Mouse (Mus musculus) left cerebral cortex, adult 18-20 months (tissue): ENCODE measurements around the gene Tshr. TPM values are rescaled to one million over a fixed set of nuclear protein-coding genes. Genes with fewer than 3 reads are reported as not detected.
A peak's percentile ranks its signal among the peaks of the same experiment; 100 is the strongest.
"Not testable (repeated sequence)": the region's sequence is repeated elsewhere in the genome, so short reads cannot be mapped to it uniquely, and the experiment has no call there.

ENCODE experiments used
- DNase-seq, 2 experiments: peaks; one replicate each; pipeline ENCODE4 v3.0.0; 2021 to 2022; ENCODE audit warnings: low spot score in 2 of 2, mixed read lengths in 1 of 2
- long read RNA-seq, 2 experiments: library from polyadenylated mRNA; stranded (forward); transcript quantifications; one replicate each; pipeline ENCODE4 v2.0.0; 2021
- total RNA-seq, 2 experiments: library from RNA; stranded (reverse); gene quantifications; 2 replicates each; pipeline ENCODE4 v1.2.3; 2021

Gene Tshr
- total RNA-seq: under 1 TPM; 0.19 to 0.56 TPM
- long read RNA-seq, experiment 1: 0 reads
- long read RNA-seq, experiment 2: 0 reads

DNA sequence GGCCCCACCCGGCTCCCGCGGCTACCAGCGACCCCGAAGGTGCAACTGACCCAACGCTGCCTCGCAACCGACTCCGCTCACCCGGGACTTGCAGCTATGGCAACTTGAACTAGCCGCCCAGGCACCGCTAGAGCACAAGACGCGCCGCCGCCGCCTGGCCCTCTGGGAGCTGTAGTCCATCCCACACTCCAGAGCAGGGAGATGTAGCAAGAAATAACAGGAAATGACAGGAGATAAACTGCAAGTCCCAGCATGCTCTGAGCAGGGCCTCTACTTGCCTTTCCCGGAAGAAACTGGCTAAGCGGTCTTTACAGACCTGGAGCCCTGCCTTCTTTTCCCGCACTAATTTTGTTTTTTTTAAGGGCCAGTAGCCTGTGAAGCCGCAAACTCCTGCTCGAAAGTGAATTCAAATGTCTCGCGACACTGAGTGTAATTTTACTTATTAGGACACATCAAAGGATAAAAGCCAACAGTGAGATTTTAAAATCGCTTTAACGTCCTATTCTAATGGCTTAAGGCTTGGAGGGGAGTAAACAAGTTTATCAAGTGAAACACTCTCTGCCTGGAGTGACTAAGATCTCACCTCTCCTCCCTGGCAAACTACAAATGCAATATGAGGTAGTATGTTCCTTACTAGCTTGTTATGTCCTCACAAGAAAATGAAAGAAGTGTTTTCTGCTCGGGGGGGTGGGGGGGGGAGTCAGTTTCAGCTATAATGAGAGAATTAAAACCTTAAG is at the start of gene Tshr, which contains the start of gene Cep128:
Gene Tshr (plus strand): TSS at position 283 of the 737 bp plus-strand sequence.
Gene Cep128 (minus strand): TSS at position 129 of the 737 bp plus-strand sequence.
- peak; percentile 89 to 94 for DNase-seq

DNA sequence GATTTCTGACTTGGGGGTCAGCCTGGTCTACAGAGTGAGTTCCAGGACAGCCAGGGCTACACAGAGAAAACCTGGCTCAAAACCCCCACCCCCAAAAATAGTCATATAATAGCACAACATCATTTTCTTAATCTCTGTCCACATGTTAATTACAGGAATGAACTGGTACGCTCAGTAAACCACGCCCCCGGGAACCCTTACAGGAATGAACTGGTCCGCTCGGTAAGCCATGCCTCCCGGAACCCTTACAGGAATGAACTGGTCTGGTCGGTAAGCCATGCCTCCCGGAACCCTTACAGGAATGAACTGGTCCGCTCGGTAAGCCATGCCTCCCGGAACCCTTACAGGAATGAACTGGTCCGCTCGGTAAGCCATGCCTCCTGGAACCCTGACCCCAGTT is 45.7 kb upstream of the Tshr start:
- not testable (repeated sequence) for DNase-seq

DNA sequence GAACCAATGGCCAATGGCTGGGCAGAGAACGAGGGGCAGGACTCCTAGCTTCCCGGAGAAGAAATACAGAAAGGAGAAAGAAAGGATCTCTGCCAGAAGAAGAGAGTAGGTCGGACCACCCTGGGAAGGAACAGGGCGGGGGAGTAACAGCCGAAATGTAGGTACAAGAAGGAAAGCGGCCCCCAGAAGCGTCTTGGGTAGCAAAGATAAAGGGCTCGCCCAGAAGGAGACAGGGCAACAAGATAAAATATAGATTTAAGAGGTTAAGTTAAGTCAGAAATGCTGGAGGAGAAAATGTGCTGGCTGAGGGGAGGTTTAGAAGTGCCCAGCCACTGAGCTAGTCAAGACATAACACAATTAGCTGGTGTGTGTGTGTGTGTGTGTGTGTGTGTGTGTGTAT is 30.6 kb upstream of the Tshr start:
- DNase-seq: no peak

DNA sequence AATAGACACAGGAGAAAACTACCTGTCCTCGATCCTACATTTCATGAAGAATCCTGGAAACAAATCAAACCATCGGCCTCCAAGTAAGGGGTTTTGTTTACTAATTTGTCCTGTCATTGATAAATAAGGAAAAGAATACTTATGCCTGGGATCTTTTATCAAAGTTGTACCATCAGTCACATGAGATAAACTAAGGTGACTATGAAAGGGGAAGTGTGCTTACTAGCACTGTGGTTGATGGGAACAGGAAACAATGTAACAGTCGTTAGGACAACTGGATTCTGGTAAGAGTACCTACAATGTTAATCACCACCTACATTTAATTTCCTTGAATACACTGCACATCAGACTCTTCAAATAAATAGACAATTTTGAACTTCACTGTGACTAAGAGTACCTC is 15.2 kb upstream of the Tshr start:
- DNase-seq: no peak

DNA sequence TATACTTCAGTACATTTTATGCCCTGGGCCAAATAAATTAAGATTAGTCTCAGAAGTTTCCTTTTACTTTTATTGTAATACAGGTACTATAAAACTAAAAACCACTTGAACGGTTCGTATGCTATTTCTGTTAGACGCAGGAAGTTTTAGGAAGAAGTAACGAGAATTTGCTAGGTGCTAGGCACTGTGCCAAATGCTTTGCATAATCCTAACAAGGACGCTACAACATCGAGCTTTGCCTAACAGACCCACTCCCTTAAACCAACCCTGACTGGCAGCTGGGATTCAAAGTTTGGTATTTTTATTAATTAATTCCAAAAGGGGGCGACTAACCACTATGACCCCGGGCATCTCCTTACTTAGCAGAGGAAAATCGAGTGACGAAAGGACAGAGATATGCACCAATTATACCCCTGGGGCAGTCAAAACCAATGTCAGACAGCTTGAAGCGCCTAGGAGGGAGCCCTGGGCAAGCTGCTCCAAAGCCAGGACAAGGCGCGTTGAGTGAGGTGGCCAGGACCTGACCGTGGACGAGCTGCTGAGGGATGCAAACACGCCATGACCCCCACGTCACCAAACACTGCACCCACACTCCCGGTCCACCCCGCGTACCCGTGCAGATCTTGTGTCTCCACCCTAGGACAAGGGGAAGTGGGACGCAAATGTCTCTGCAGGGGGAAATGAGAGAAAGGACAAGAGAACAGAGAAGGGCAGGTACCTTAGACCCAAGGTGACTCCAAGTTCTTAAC is 673 bp upstream of the Tshr start:
- no peak for DNase-seq

DNA sequence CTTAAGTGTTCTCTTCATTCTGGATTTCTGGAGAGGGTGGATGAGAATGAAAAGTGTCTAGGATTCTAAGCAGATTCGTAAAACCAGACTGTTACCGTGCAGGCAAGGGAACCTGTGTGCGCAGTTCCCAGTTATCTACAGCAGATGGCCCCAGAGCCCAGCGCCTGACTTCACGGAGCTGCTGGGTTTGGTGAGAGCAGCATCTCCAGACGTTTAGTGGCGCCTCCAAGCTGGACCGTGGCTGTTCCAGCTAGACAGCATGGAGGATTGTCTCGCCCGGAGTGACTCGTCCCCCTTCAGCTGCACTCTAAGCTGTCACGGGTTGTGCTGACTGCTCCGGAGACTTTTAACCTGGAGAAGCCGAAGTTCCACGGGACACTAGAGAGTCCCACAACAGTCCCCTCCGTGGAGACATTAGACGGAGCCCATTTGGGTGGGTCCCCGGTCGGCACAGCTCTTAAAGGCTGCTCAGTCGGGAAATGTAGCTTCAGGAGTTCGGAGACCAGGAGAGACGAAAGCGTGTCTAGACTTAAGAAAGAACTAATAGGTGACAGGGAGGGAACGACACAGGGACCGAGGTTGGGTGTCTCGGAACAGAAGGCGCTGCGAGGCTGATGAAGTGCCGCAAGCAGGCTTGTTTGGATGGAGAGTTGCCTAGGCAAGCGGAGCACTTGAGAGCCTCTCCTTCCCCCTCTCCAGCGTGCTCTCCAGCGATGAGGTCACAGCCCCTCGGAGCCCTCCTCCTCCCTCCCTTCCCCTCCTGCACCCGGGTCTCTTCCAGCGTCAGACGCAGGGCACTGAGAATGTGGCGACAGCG is 16.1 kb downstream of the Tshr start:
- DNase-seq: peak; percentile 78 to 82

DNA sequence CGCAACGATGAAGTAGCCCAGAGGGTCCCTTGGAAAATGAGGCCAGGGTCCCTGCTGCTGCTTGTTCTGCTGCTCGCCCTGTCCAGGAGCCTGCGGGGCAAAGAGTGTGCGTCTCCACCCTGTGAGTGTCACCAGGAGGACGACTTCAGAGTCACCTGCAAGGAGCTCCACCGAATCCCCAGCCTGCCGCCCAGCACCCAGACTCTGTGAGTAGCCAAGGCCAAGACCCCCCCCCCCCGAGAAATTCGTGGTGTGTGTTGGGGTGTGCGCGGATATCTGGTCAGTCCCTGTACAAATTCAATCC is 16.6 kb downstream of the Tshr start:
- peak in 1 of 2 experiments; percentile 1 for DNase-seq

DNA sequence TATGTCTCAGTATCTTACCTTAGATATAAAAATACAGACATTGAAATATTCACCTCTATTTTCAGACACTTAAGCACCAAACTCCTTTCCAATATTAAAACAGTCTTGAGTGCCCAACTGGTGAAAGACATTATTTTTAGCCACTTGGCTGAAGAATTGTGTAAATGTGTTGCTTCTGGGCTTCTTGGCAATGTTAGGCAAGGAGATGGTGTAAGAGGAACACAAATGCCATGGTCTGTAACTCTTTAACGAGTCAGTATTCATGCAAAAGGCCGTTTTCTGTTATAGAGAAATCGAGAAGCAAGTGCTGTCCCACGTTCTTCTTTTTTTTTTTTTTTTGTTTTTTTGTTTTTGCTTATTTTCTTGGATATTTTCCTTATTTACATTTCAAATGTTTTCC is 25.9 kb downstream of the Tshr start:
- DNase-seq: no peak

DNA sequence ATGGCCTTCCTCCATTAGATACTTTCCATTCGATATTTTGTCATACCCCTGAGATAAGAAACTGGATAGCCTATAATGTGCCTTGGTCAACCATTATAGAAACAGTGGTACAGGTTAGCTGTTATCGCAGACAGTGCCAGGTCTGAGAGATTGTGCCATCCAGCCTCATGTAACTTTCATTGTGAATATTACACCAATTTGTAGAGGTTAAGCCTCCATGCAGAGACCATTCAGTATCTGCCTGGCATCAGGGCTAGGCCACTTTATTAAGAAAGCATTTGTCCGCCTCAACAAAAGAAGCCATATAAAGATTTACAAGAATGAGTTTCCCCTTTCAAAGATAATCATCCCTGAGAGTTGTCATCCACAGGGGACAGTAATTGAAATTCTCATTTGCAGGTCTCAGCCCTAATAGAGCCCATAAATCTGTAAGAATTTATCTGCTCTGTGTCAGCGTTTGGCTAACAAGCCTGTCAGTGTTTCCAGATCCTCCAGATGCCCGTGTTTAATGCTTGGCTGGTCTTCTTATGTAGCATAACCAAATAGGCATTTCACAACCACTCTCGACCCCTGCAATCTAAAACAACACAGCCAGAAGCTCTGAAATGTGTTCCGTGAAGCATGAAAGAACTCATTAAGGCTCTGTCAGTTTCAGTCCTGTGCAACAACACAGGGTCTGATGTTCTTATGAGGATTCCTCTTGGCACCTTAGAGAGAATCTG is 28.3 kb downstream of the Tshr start:
- DNase-seq: no peak

DNA sequence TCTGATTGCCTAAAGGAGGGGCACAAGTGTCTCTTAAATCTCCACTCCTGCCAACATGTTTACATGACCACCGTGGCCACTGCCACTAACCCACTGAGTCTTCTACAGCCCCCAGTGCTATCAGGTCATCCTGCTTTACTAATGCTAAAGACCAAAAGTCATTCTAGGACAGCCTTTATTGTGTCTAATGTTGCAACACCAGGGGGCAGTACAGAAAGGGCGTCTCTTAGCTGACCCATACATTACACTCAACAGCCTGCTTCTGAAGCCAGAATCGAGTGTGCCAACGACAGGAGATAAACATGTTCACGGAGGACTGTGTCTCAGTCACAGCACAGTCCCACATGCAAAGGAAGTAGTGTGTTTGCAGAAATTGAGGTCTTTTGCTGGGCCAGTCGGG is 30.7 kb downstream of the Tshr start:
- no peak for DNase-seq

DNA sequence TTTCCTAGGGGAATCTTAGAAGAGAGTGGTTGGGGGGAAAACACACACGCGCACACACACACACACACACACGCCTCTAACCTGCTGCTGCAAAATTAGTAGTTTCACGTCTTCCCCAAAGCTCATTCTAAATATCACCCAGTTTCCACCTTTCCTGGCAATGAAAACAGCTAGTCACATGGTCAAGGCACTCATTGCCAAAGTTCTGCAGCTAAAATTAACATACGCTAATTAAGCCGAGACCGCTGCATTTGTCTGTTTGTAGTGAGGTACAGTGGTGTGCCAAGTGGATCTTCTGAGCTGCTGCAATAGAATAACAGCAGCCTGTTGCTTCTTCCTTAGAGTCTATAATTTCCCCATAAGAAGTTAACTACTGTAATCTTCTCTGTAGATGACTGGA is 32.5 kb downstream of the Tshr start:
- no peak for DNase-seq

DNA sequence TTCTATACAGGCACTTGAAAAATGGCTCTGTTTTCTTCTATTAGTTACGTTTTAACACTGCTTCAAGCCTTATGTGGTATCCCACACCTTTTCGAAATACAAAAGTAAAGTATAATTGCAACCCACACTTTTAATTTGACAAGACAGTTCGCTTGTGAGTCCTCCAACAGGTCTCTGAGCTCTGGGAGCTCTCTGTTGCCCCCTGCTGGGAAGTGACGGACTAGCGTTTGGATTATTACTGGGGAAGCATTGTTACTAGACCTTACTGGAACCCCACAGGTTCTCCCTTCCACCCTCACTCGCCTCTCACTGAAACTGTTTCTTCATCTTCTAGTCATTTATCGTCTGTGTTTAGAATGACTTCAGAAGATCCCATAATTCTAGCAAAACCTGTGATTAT is 34.4 kb downstream of the Tshr start:
- peak; percentile 59 to 69 for DNase-seq

DNA sequence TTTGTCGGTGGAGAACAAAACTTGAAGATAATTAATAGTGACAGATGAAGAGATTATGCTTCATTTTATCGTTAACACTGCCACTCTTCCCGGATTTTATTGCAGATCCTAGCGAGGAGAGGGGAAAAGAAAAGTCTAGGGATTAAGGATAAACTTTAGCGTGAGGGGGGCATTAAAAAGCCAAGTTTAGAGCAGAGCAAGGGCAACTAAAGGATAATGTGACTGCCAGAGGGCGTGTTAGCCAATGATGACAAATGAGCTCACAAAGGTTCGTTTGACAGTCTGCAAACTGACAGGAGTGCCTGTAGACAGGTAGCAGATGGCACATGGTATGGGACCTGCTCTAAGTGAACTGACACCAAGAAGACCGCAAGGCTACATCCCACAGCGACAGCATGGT is 36.9 kb downstream of the Tshr start:
- no peak for DNase-seq

DNA sequence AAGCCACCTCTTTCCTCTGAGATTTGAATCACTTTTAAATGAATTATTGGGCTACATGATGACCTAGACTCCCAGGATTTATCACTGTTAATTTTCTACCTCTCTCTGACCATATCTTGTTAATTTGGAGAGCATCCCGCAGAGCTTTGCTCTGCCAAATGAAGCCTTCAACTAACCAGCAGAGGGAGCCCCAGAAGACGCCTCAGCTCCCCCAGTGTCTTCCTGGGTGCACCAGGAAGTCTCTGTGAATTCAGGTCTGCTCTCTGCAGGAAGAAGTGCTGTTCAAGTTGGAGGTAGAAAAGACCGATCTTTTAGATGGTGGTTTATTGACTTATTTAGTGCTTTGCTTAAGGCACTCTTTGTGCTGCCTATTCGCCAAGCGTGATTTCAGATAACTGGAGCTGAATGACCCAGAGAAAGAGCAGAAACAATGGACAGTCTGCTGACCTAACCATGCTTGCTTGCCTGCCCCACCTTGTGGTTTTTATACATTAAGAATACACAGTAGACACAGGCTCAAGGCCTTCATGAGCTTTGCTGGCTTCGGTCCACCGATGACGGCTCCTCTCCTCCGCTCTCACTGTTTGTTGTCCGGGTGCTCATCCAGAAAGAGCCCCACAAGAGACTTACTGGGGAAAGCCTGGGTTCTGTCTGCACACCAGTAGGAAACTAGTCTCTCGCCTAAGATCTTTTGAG is 38.9 kb downstream of the Tshr start:
- DNase-seq: peak; percentile 19 to 31

DNA sequence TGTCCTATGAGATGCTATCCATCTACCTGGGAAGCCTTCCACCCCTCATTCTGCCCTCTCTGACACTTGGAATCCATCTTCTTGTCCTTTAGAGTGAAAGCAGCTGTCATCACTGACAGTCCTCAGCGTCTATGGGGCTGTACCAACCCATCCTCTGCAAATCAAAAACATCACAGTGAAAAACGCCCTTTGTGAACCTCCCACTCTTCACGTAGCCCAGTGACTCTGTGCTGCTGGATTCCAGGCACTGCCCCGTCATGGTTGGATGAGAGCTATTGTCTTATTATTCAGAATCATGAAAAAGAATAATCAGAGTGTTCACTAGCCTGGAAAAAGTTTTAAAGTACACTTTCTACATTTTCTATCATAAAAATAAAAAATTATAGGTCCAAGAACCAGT is 42.1 kb downstream of the Tshr start:
- no peak for DNase-seq

DNA sequence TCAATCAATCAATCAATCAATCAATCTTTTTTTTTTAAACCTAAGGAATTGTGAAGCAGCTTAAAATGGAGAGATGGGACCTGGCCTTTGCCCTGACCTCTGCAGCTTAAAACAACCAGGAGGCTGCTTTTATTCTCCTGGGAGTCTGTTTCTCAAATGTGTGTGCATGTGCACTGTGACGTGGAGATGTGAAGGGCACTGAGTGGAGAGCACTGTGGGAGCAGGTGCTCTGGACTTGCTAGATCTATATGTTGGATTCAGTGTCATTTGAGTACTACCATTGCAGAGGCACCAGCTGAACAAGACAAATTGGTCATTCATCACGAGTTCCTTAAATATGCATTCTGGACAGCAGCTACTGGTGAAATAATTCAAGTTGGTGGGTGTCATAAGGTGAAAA is 42.8 kb downstream of the Tshr start:
- DNase-seq: no peak

DNA sequence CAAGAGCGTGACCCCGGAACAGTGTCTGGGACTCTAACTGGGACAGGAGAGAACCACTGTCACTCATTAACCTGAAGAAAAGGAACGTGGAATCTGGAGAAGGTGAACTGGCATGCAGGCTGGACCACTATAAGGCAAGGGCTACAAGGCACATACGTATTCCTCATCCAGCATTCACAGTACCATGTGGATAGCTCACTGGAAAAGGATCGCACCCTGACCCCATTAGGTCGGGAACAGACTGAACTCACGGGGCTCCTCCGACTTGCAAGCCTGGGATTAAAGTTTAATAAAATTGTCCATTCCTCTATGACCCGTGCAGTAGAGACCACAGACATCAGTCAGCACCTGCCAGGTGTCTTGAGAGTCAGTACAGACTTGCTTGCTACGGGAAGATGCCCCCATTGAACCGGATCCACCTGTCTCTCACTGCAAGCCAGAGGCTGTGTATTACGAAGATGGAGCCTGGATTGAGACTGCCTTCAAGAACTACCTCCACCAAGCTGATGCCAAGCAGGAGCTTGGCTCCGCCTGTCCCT is 97.9 kb downstream of the Tshr start:
- DNase-seq: no peak

DNA sequence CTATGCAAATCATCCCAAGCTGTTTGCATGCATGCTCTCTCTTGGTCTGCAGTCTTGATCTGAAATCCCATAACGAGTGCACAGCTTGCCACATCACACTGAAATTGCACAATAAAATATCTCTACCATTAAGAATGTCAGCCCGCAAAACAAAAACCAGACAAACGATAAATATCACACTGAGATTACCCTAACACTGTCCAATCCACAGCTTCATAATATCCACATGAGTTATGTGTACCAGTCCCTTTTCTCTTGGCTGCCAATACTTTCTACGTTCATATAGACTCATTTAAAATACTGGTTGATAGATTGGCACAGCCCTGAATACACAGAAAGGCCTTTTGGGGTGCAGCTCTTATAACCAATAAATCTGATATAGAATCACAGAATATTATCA is 102.0 kb downstream of the Tshr start:
- DNase-seq: no peak

DNA sequence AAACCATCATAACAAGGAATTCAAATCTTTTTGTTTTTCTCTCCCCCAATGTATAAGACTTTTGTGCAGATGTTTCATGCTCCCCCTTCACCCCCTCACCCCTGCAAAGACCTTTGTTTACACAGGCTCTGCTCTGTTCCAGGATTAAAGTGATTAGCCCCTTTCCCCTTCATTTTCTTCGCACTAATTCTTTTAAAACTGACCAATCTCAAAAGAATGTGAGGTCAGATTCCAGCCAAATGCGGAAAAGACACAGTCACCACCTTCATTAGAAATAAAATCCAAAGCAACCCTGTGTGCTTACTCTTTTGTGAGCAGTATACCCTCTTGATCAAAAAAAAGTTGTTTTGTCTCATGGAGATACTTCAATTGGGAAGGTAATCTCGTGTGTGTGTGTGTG is 104.0 kb downstream of the Tshr start:
- no peak for DNase-seq

DNA sequence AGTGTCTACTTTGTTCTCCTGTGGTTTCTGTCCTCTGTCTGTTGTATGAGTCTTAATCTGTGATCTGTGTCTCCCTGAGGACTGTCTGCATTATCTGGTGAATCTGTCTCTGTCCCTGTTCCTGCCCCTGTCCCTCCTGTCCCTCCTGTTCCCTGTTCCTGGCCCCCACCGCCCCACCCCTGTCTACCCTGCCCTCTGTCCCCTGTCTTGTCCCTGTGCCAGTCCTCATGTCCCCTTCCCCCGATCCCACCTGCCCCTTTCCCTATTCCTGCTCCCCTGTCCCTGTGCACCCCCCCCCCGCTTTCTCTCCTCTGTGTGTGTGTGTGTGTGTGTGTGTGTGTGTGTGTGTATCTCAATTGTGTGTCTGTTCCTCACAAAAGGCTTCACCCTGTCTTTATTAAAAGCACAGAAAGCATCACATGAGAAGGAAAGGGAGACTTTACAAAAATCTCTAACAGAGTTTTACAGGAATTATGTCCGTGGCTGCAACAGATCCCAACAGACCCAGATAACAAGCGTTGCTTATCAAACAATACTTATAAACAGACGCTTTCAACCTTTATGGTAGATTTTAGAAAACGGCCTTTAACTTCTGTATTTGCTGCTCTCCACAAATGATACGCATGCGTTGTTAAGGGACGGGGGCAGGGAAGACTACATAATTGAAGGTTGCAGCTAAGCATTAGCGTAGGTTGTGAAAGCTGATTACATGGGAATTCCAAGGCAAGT is 111.3 kb downstream of the Tshr start:
- no peak for DNase-seq
